Mouse (Mus musculus) hindbrain, embryonic 16.5 days (tissue): ENCODE results near the gene Krt6b. TPM values are rescaled to one million over a fixed set of nuclear protein-coding genes. Genes with fewer than 3 reads are reported as not detected.

Source experiments
- ATAC-seq: fragments of 200-750 bp; cut with Nextera tagmentation; 2 replicates; pipeline ENCODE4 v1.8.0; 2017; ENCODE audit warnings: moderate TSS enrichment, moderate library complexity
- H3K27ac ChIP-seq: fragments of 300-500 bp; sonication (generic); 2 replicates; pipeline ENCODE4 v1.5.1; 2014; ENCODE audit warnings: low read depth, mild to moderate bottlenecking, control low read depth, low read length, moderate library complexity
- H3K27me3 ChIP-seq: fragments of 300-500 bp; sonication (generic); replicated peaks from 2 replicates; pipeline ENCODE4 v1.6.1; 2014; ENCODE audit warnings: low read length; ENCODE audit not compliant: control insufficient read depth, insufficient read depth
- H3K36me3 ChIP-seq: fragments of 300-500 bp; sonication (generic); 2 replicates; pipeline ENCODE4 v1.6.1; 2014; ENCODE audit warnings: mild to moderate bottlenecking, low read length, moderate library complexity, mixed read lengths; ENCODE audit not compliant: control insufficient read depth, insufficient read depth
- H3K4me1 ChIP-seq: fragments of 300-500 bp; sonication (generic); 2 replicates; pipeline ENCODE4 v1.6.1; 2014; ENCODE audit warnings: low read depth, low read length; ENCODE audit not compliant: control insufficient read depth, insufficient read depth
- H3K4me2 ChIP-seq: fragments of 300-500 bp; sonication (generic); 2 replicates; pipeline ENCODE4 v1.6.1; 2014; ENCODE audit warnings: mild to moderate bottlenecking, low read length, control low read depth, moderate library complexity
- H3K4me3 ChIP-seq: fragments of 300-500 bp; sonication (generic); 2 replicates; pipeline ENCODE4 v1.5.1; 2014; ENCODE audit warnings: mild to moderate bottlenecking, low read length, control low read depth, moderate library complexity
- H3K9ac ChIP-seq: fragments of 300-500 bp; sonication (generic); 2 replicates; pipeline ENCODE4 v1.6.1; 2014; ENCODE audit warnings: low read depth, mild to moderate bottlenecking, control low read depth, low read length, moderate library complexity
- H3K9me3 ChIP-seq: fragments of 300-500 bp; sonication (generic); 2 replicates; pipeline ENCODE4 v1.6.1; 2014; ENCODE audit warnings: mild to moderate bottlenecking, low read length, moderate library complexity; ENCODE audit not compliant: control insufficient read depth
- WGBS: fragments of 180-500 bp; shearing (Covaris S2); extraction: QIAGEN DNeasy Blood & Tissue Kit; methylation state at CpG from one replicate; pipeline ENCODE4 v1.1.7; 2014; 5-methylcytosine and 5-hydroxymethylcytosine counted together
- polyA plus RNA-seq: library from polyadenylated mRNA; unstranded; fragments of >200 nt; fragmentation: Nextera tagmentation; extraction: Ambion mirVana; gene quantifications from 2 replicates; pipeline ENCODE4 v1.2.1, GENCODE M21; 2015

Gene Krt6b
- polyA plus RNA-seq: not detected in 2 replicates

DNA sequence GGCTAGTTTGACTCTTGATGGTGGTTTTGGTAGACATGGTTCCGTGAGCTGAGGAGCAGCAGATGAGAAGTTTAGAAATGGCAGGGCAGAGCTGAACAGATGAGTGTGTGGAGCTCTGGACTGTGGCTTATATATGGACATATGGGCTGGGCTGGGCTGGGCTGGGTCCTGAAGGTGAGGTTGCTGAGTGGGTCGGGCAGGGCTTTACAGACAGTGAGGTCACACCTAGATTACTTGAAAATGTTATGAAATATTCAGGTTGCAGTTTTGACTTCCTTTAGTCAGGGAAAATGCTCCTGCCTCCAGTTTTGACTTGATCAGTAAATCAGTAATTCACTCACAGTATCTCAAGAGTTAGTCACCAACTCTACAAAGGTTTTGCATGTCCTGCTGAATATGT lies at the start of gene Krt6b:
Gene Krt6b, minus strand, starts transcription at position 101 of the 400 bp plus-strand sequence.
- Histone ChIP-seq H3K27ac (no peak within 1 kb of the TSS), H3K36me3 (no peaks in the 10 kb centered on the region), H3K4me3 (no peak within 1 kb of the TSS), H3K4me1 (no peaks in the 10 kb centered on the region), H3K4me2 (no peak within 1 kb of the TSS), H3K9ac (no peak within 1 kb of the TSS), H3K27me3 (no peaks in the 10 kb centered on the region), H3K9me3 (no peaks in the 10 kb centered on the region)
- 94% methylated on average over 2 of the region's 2 CpGs for WGBS
- no peak for ATAC-seq

DNA sequence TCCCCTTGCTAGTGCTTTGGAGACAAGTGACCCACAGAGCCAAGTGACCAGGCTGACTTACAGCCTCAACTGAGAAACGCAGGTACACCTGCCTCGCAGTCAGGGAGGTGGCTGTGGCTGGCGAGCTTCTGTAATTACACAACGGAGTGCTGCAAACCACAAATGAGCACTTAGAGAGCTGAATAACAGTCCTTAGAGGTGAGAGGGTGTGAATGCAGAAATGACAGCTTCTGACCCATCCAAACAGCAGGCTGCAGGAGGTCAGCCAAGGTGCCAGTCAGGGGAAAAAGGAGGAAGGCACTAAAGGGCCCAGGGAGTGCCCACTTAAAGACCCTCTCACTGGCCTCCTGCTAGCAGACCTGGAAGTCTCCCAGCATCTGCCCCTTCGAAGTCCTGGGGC lies 44.6 kb upstream of the Krt6b start:
- H3K9me3 ChIP-seq: no peaks in the 10 kb centered on the region
- no peak overlapping the region for H3K4me3 ChIP-seq
- no peak overlapping the region for H3K9ac ChIP-seq
- H3K27ac ChIP-seq: no peak overlapping the region
- no peaks in the 10 kb centered on the region for H3K4me1 ChIP-seq
- H3K36me3 ChIP-seq: no peaks in the 10 kb centered on the region
- H3K4me2 ChIP-seq: no peak overlapping the region
- H3K27me3 ChIP-seq: no peaks in the 10 kb centered on the region
- ATAC-seq: no peak
- WGBS: 72% methylated on average over 5 of the region's 5 CpGs

DNA sequence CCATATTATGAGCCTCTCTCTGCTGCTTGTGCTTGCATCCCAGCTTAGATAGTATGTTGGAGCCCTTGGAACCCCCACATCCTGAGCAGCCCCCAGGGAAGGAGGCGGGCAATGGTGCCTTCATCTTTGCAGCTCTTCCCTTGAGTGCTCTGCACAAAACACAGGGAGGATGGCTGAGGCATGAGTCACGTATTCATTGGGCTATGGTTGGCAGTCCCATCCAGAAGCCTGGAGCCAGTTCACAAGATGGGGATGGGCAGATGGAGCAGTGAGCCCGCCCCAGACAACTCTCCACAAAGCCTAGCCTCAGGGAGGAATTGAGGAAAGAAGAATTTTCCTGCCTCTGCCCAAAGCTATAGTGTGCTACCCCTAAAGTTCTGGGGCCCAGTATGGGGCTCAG lies 35.7 kb upstream of the Krt6b start:
- ATAC-seq: no peak
- Histone ChIP-seq H3K4me1 (no peaks in the 10 kb centered on the region), H3K27me3 (no peaks in the 10 kb centered on the region), H3K9me3 (no peaks in the 10 kb centered on the region), H3K4me2 (no peak overlapping the region), H3K9ac (no peak overlapping the region), H3K27ac (no peak overlapping the region), H3K36me3 (no peaks in the 10 kb centered on the region), H3K4me3 (no peak overlapping the region)
- WGBS: 76% methylated on average over 3 of the region's 3 CpGs

DNA sequence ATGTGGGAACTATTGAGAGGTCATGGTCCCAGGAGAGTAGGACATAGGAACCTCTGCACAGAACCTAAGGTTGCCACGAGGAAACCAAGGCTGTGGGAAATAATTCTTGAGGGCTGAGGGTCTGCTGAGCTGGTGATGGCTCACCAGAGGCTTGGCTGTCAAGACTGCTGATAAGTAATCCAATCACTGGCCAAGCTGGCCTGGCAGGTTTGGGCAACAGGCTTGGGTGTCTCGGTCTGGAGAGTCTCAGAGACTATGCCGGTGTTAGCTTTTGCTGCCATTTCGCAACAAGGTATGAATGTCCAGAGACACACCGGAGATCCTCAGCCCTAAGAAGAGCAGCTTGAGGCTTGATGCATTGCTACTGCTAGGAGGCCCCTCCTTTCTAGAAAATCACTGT lies 34.3 kb upstream of the Krt6b start:
- no peak overlapping the region for H3K27ac ChIP-seq
- no peak overlapping the region for H3K4me2 ChIP-seq
- no peaks in the 10 kb centered on the region for H3K36me3 ChIP-seq
- no peak overlapping the region for H3K9ac ChIP-seq
- WGBS: 92% methylated on average over 5 of the region's 5 CpGs
- no peaks in the 10 kb centered on the region for H3K9me3 ChIP-seq
- H3K4me3 ChIP-seq: no peak overlapping the region
- ATAC-seq: no peak
- H3K27me3 ChIP-seq: no peaks in the 10 kb centered on the region
- H3K4me1 ChIP-seq: no peaks in the 10 kb centered on the region

DNA sequence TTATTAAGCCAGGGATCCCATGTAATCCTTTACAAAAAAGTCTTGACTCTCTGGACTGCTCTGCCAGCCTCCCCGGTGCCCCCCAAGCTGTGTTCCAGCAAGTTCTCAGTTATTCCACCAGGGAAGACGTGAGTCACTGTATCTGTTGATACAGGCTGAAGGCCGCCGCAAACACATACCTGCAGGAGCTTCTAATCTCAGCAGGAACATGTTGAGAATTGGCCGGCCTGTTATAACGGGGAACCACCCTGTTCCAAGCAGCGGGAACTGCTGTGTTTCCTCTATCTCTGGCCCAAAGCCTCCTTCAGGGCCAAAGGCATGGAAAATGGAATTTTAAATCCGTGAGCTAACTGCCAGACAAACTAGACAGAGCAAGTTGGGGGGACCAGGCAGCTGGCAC lies 33.6 kb upstream of the Krt6b start:
- no peaks in the 10 kb centered on the region for H3K9me3 ChIP-seq
- no peaks in the 10 kb centered on the region for H3K4me1 ChIP-seq
- H3K9ac ChIP-seq: no peak overlapping the region
- no peak overlapping the region for H3K4me2 ChIP-seq
- H3K4me3 ChIP-seq: no peak overlapping the region
- ATAC-seq: no peak
- H3K36me3 ChIP-seq: no peaks in the 10 kb centered on the region
- no peaks in the 10 kb centered on the region for H3K27me3 ChIP-seq
- H3K27ac ChIP-seq: no peak overlapping the region
- 84% methylated on average over 8 of the region's 8 CpGs for WGBS

DNA sequence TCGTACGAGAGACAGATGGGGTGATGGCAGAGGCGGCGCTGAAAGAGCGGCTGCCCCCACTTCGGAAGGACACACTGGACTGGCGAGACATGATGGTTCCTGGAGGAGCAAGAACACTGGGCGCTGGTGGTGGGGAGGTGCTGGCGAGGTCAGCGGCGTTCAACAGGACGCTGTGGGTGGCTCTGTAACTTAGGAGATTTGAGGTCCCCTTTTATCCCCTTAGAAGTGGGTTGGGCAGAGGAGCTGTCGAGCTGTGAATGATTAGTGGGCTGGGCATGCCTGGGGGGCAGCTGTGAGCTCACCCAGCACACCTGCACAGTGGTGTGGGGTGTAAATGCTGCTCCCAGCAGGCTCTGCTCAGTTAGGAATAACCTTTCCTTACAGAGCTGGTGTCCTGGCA lies 32.6 kb upstream of the Krt6b start, which contains the start of gene Krt5:
Gene Krt5, minus strand, starts transcription at position 179 of the 400 bp plus-strand sequence.
- no peaks in the 10 kb centered on the region for H3K36me3 ChIP-seq
- WGBS: 64% methylated on average over 13 of the region's 13 CpGs
- no peak within 1 kb of the TSS for H3K9ac ChIP-seq
- H3K4me1 ChIP-seq: no peaks in the 10 kb centered on the region
- no peak within 1 kb of the TSS for H3K4me3 ChIP-seq
- H3K9me3 ChIP-seq: no peaks in the 10 kb centered on the region
- H3K27ac ChIP-seq: no peak within 1 kb of the TSS
- H3K4me2 ChIP-seq: no peak within 1 kb of the TSS
- no peak for ATAC-seq
- no peaks in the 10 kb centered on the region for H3K27me3 ChIP-seq

DNA sequence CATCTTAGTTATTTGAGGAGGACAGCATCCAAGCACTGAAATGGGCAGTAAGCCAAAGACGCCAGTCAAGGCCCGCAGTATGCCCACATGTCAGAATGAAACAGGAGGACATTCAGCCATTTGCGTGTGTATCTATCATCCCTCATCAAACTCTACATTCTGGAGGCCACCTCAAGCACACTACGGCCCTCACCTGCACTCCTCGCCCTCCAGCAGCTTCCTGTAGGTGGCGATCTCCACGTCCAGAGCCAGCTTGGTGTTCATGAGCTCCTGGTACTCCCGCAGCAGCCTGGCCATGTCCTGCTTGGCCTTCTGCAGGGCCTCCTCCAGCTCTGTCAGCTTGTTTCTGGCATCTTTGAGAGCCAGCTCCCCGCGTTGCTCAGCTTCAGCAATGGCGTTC lies 28.6 kb upstream of the Krt6b start:
- no peak for ATAC-seq
- Histone ChIP-seq H3K9ac (no peak overlapping the region), H3K36me3 (no peaks in the 10 kb centered on the region), H3K27ac (no peak overlapping the region), H3K4me2 (no peak overlapping the region), H3K9me3 (no peaks in the 10 kb centered on the region), H3K4me3 (no peak overlapping the region), H3K4me1 (no peaks in the 10 kb centered on the region), H3K27me3 (no peaks in the 10 kb centered on the region)
- WGBS: 64% methylated on average over 11 of the region's 11 CpGs

DNA sequence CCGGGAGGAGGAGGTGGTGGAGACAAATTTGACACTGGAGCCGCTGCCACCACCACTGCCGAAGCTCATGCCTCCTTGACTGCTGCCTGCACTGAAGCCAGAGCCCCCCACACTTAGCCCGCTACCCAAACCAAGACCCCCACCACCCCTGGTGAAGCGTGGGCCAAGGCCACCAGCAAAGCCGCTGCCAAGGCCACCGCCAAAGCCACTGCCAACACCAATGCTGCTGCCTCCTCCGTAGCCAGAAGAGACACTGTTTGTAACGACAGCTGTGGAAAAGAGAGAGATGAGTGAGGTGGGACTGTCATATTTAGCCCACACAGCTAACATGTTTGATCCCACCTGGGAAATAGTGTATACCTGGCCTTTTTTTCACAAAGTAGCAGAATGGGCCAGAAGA lies 27.4 kb upstream of the Krt6b start:
- Histone ChIP-seq H3K27me3 (no peaks in the 10 kb centered on the region), H3K9ac (no peak overlapping the region), H3K36me3 (no peaks in the 10 kb centered on the region), H3K4me2 (no peak overlapping the region), H3K4me1 (no peaks in the 10 kb centered on the region), H3K4me3 (no peak overlapping the region), H3K9me3 (no peaks in the 10 kb centered on the region), H3K27ac (no peak overlapping the region)
- no peak for ATAC-seq
- 84% methylated on average over 9 of the region's 9 CpGs for WGBS

DNA sequence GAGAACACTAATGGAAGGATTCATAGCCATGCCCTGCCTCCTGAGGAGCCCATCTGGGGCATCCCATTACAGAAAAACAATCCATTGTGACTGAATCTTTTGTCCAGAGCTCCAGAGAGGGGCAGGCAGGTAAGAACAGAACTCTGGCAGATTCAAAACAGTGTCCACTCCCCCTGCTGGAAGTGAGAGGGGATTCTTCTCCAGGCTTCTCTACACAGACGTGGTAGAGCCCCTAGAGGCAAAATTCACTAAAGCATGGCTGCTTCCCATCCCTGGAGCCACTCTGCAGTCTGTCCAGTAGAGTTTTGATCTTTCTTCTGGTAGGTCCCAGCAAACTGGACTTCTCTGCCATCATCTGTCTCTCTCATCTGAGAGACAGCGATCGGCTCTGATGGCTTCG lies 24.0 kb upstream of the Krt6b start:
- Histone ChIP-seq H3K27ac (no peak overlapping the region), H3K9me3 (no peaks in the 10 kb centered on the region), H3K4me1 (no peaks in the 10 kb centered on the region), H3K4me2 (no peak overlapping the region), H3K27me3 (no peaks in the 10 kb centered on the region), H3K36me3 (no peaks in the 10 kb centered on the region), H3K9ac (no peak overlapping the region), H3K4me3 (no peak overlapping the region)
- ATAC-seq: no peak
- 71% methylated on average over 4 of the region's 4 CpGs for WGBS

DNA sequence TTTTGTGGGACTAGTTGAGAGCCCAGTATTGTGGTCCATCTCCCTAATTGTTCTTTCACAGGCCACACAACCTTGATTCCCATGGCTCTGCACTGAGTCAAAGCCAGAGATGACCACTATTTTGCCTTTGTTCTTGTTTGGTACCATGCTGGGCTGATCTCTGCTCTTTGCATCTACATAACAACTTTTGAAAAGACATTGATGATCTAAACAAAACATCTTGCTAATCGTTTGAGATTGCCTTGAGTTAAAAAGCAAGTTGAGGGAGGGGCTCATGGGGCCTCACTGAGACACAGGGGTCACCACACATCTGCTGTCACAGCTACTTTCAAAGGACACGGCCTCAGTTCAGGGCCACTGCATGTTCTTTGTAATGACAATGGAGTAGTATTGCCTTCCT lies 22.3 kb upstream of the Krt6b start:
- Histone ChIP-seq H3K27ac (no peak overlapping the region), H3K9me3 (no peaks in the 10 kb centered on the region), H3K27me3 (no peaks in the 10 kb centered on the region), H3K4me3 (no peak overlapping the region), H3K36me3 (no peaks in the 10 kb centered on the region), H3K4me1 (no peaks in the 10 kb centered on the region), H3K9ac (no peak overlapping the region), H3K4me2 (no peak overlapping the region)
- WGBS: 5% methylated on average over 2 of the region's 2 CpGs
- ATAC-seq: no peak
